In genomic region chr7:129102437-129102836, GRCm38 (mm10) we compare ENCODE assay signal across 16 mouse cellular contexts.
DNase-seq lines count a peak whose midpoint lies in the region; ATAC-seq lines count a peak whose summit lies in the region.
"Had no signal": no experiment of that assay in that cellular context is flagged by ENCODE, and none has a peak within 500 bp of the region (broad histone marks: within the 10 kb centered on the region; RNA-seq: fewer than 3 reads in every experiment).

No protein-coding gene starts in this region.

- ATAC-seq in midbrain, embryonic 13.5 days = 0 out of 2 replicates have a peak, but pooled peaks have one; percentile 40
- no peak for ATAC-seq in kidney, embryonic 16.5 days (ENCODE audit: low FRiP score, low TSS enrichment)
- ATAC-seq: intestine, embryonic 15.5 days; liver, embryonic 12.5 days had no signal

- H3K4me3 ChIP-seq in midbrain, embryonic 13.5 days (replicated peaks) = no peak overlapping the region
- H3K4me3 ChIP-seq in midbrain, embryonic 10.5 days = no peak overlapping the region
- no peak overlapping the region for H3K4me3 ChIP-seq in kidney, embryonic 16.5 days (ENCODE audit: low read length)
- H3K4me3 ChIP-seq: embryonic facial prominence, embryonic 13.5 days; hindbrain, embryonic 10.5 days; intestine, embryonic 15.5 days; liver, embryonic 12.5 days; lung, embryonic 15.5 days had no signal

- H3K4me2 ChIP-seq in midbrain, embryonic 13.5 days (replicated peaks) = no peak overlapping the region
- H3K4me2 ChIP-seq in kidney, embryonic 16.5 days (replicated peaks; ENCODE audit: low read depth, low read length) = no peak overlapping the region
- H3K4me2 ChIP-seq: embryonic facial prominence, embryonic 13.5 days; intestine, embryonic 15.5 days; liver, embryonic 12.5 days; lung, embryonic 15.5 days had no signal

- DNase-seq in cerebellum, postnatal 14 days = peak; percentile 59 to 66
- no peak for DNase-seq in cerebellum, adult 9-11 months
- no peak for DNase-seq in midbrain, embryonic 10.5 days (ENCODE audit: low spot score)
- DNase-seq in layer of hippocampus, adult 11-12 months (ENCODE audit: low spot score) = peak; percentile 54
- DNase-seq in layer of hippocampus, postnatal 25 days (ENCODE audit: extremely low spot score in 1 of 2, low spot score in 1 of 2) = peak; percentile 14 to 42
- no peak for DNase-seq in B cell, adult 2 months
- DNase-seq: adrenal gland, adult 2 months; cerebellum, adult 11-12 months; heart, adult 18-20 months had no signal

- H3K9ac ChIP-seq in midbrain, embryonic 13.5 days (replicated peaks) = no peak overlapping the region
- no peak overlapping the region for H3K9ac ChIP-seq in kidney, embryonic 16.5 days (replicated peaks; ENCODE audit: low read length)
- H3K9ac ChIP-seq: embryonic facial prominence, embryonic 13.5 days; intestine, embryonic 15.5 days; liver, embryonic 12.5 days; lung, embryonic 15.5 days had no signal

- H3K9me3 ChIP-seq in midbrain, embryonic 13.5 days = no peaks in the 10 kb centered on the region
- H3K9me3 ChIP-seq in midbrain, embryonic 10.5 days (replicated peaks) = no peaks in the 10 kb centered on the region
- H3K9me3 ChIP-seq in kidney, embryonic 16.5 days (ENCODE audit: low read length) = no peaks in the 10 kb centered on the region
- H3K9me3 ChIP-seq: embryonic facial prominence, embryonic 13.5 days; hindbrain, embryonic 10.5 days; intestine, embryonic 15.5 days; liver, embryonic 12.5 days; lung, embryonic 15.5 days had no signal

- WGBS in midbrain, embryonic 13.5 days = 51% methylated on average over 4 of the region's 4 CpGs
- 72% methylated on average over 4 of the region's 4 CpGs for WGBS in midbrain, embryonic 10.5 days
- 63% methylated on average over 4 of the region's 4 CpGs for WGBS in kidney, embryonic 16.5 days

- H3K4me1 ChIP-seq in midbrain, embryonic 13.5 days (replicated peaks) = no peaks in the 10 kb centered on the region
- peaks cover 3% of the 10 kb centered on the region; the same call in 1 of the 2 replicates for H3K4me1 ChIP-seq in midbrain, embryonic 10.5 days
- no peaks in the 10 kb centered on the region for H3K4me1 ChIP-seq in kidney, embryonic 16.5 days (ENCODE audit: insufficient read depth, low read length)
- H3K4me1 ChIP-seq: embryonic facial prominence, embryonic 13.5 days; hindbrain, embryonic 10.5 days; intestine, embryonic 15.5 days; liver, embryonic 12.5 days; lung, embryonic 15.5 days had no signal

- no peak overlapping the region for H3K27ac ChIP-seq in midbrain, embryonic 13.5 days
- no peak overlapping the region for H3K27ac ChIP-seq in midbrain, embryonic 10.5 days (replicated peaks)
- H3K27ac ChIP-seq in kidney, embryonic 16.5 days (ENCODE audit: low read length) = no peak overlapping the region
- H3K27ac ChIP-seq: embryonic facial prominence, embryonic 13.5 days; hindbrain, embryonic 10.5 days; intestine, embryonic 15.5 days; liver, embryonic 12.5 days; lung, embryonic 15.5 days had no signal

- no peaks in the 10 kb centered on the region for H3K36me3 ChIP-seq in midbrain, embryonic 13.5 days
- H3K36me3 ChIP-seq in midbrain, embryonic 10.5 days = no peaks in the 10 kb centered on the region
- no peaks in the 10 kb centered on the region for H3K36me3 ChIP-seq in kidney, embryonic 16.5 days (ENCODE audit: insufficient read depth, low read length)
- H3K36me3 ChIP-seq: embryonic facial prominence, embryonic 13.5 days; hindbrain, embryonic 10.5 days; intestine, embryonic 15.5 days; liver, embryonic 12.5 days; lung, embryonic 15.5 days had no signal

- no peaks in the 10 kb centered on the region for H3K27me3 ChIP-seq in midbrain, embryonic 13.5 days
- no peaks in the 10 kb centered on the region for H3K27me3 ChIP-seq in midbrain, embryonic 10.5 days (ENCODE audit: low read depth, poor library complexity, severe bottlenecking)
- no peaks in the 10 kb centered on the region for H3K27me3 ChIP-seq in kidney, embryonic 16.5 days (ENCODE audit: insufficient read depth, low read length)
- H3K27me3 ChIP-seq: embryonic facial prominence, embryonic 13.5 days; intestine, embryonic 15.5 days; liver, embryonic 12.5 days; lung, embryonic 15.5 days had no signal

Comparison
In these comparisons a context has a peak if more than half of its experiments do, and no peak if none do; other contexts are left out.
1. DNase-seq: peak in cerebellum, postnatal 14 days (2 of 2), layer of hippocampus, adult 11-12 months (single experiment) and layer of hippocampus, postnatal 25 days (2 of 2); none in cerebellum, adult 9-11 months (single experiment), midbrain, embryonic 10.5 days (single experiment) and B cell, adult 2 months (0 of 2).